Mouse (Mus musculus) kidney, adult 2 months (tissue): Measurements from ENCODE around the gene Sox5.

Experiments
- CTCF ChIP-seq: fragments of 200-500 bp; conservative IDR thresholded peaks from 2 replicates; pipeline ENCODE4 v1.5.1; 2011; ENCODE audit warnings: low read depth, mild to moderate bottlenecking, control low read depth, low read length, moderate library complexity, mixed read lengths; ENCODE audit not compliant: insufficient read depth, insufficient read length
- POLR2A ChIP-seq: fragments of 200-500 bp; IDR thresholded peaks from one replicate; pipeline ENCODE4 v1.6.1; 2011; ENCODE audit warnings: low read depth, low read length, control low read depth

DNA sequence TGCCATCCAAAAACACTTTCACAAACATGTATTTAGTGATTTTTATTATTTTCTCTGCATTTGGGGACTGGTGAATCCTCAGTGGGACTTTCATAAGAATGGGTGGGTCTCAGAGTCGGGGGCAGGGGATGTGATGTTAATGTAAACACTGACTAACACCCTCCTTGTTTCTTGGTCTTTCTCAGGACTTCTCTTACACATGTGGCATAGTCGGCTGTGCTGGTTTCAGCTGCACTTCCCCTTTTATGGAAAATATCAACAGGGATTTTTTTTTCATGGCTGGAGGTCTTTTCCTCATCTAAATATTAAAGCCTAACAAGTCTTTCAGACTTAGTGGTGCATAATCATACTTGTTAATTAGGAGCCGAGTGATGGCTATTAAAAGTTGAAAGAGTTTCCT, 39.2 kb downstream of the Sox5 start:
- TF ChIP-seq POLR2A (no peak), CTCF (no peak)
